Mouse (Mus musculus): ENCODE measurements around the gene Rgs13. TPM values are rescaled to one million over a fixed set of nuclear protein-coding genes. Genes with fewer than 3 reads are reported as not detected.
"Not testable (repeated sequence)": the region's sequence is repeated elsewhere in the genome, so short reads cannot be mapped to it uniquely, and the experiment has no call there.

Gene Rgs13
- polyA plus RNA-seq, 1 experiment: not detected

- Histone ChIP-seq H3K27ac (replicated peaks; ENCODE audit: low read depth, low read length) (no peak overlapping the region), H3K4me3 (ENCODE audit: insufficient read depth, low read depth, low read length) (no peak overlapping the region), H3K4me1 (ENCODE audit: control insufficient read depth, insufficient read depth, insufficient read length, low read length) (no peaks in the 10 kb centered on the region)
Observed at GRCm38 (mm10) chr1:144174760-144175159, 2.4 kb downstream of the Rgs13 start.

GRCm38 (mm10) chr1:144173568-144174036 is 3.6 kb downstream of the Rgs13 start:
- H3K4me3 ChIP-seq (ENCODE audit: insufficient read depth, low read depth, low read length): no peak overlapping the region
- no peaks in the 10 kb centered on the region for H3K4me1 ChIP-seq (ENCODE audit: control insufficient read depth, insufficient read depth, insufficient read length, low read length)
- H3K27ac ChIP-seq (replicated peaks; ENCODE audit: low read depth, low read length): no peak overlapping the region

- H3K4me1 ChIP-seq (ENCODE audit: control insufficient read depth, insufficient read depth, insufficient read length, low read length): no peaks in the 10 kb centered on the region
- no peak overlapping the region for H3K27ac ChIP-seq (replicated peaks; ENCODE audit: low read depth, low read length)
- H3K4me3 ChIP-seq (ENCODE audit: insufficient read depth, low read depth, low read length): no peak overlapping the region
Observed at GRCm38 (mm10) chr1:144168921-144169320, 8.3 kb downstream of the Rgs13 start.

GRCm38 (mm10) chr1:144167761-144168160 is 9.4 kb downstream of the Rgs13 start:
- no peak overlapping the region for H3K27ac ChIP-seq (replicated peaks; ENCODE audit: low read depth, low read length)
- no peaks in the 10 kb centered on the region for H3K4me1 ChIP-seq (ENCODE audit: control insufficient read depth, insufficient read depth, insufficient read length, low read length)
- no peak overlapping the region for H3K4me3 ChIP-seq (ENCODE audit: insufficient read depth, low read depth, low read length)

GRCm38 (mm10) chr1:144166897-144167296 is 10.3 kb downstream of the Rgs13 start:
- H3K4me1 ChIP-seq (ENCODE audit: control insufficient read depth, insufficient read depth, insufficient read length, low read length): no peaks in the 10 kb centered on the region
- H3K4me3 ChIP-seq (ENCODE audit: insufficient read depth, low read depth, low read length): no peak overlapping the region
- no peak overlapping the region for H3K27ac ChIP-seq (replicated peaks; ENCODE audit: low read depth, low read length)

GRCm38 (mm10) chr1:144166275-144166674 is 10.9 kb downstream of the Rgs13 start:
- Histone ChIP-seq H3K4me1 (ENCODE audit: control insufficient read depth, insufficient read depth, insufficient read length, low read length) (no peaks in the 10 kb centered on the region), H3K4me3 (ENCODE audit: insufficient read depth, low read depth, low read length) (no peak overlapping the region), H3K27ac (replicated peaks; ENCODE audit: low read depth, low read length) (no peak overlapping the region)

GRCm38 (mm10) chr1:144152526-144152925 is 24.6 kb downstream of the Rgs13 start:
- Histone ChIP-seq H3K27ac (replicated peaks; ENCODE audit: low read depth, low read length) (no peak overlapping the region), H3K4me3 (ENCODE audit: insufficient read depth, low read depth, low read length) (no peak overlapping the region), H3K4me1 (ENCODE audit: control insufficient read depth, insufficient read depth, insufficient read length, low read length) (no peaks in the 10 kb centered on the region)

- H3K4me1 ChIP-seq (ENCODE audit: control insufficient read depth, insufficient read depth, insufficient read length, low read length): no peaks in the 10 kb centered on the region
- no peak overlapping the region for H3K4me3 ChIP-seq (ENCODE audit: insufficient read depth, low read depth, low read length)
- H3K27ac ChIP-seq (replicated peaks; ENCODE audit: low read depth, low read length): no peak overlapping the region
Observed at GRCm38 (mm10) chr1:144152184-144152525, 25.0 kb downstream of the Rgs13 start.

- Histone ChIP-seq H3K27ac (replicated peaks; ENCODE audit: low read depth, low read length) (no peak overlapping the region), H3K4me1 (ENCODE audit: control insufficient read depth, insufficient read depth, insufficient read length, low read length) (no peaks in the 10 kb centered on the region), H3K4me3 (ENCODE audit: insufficient read depth, low read depth, low read length) (no peak overlapping the region)
Observed at GRCm38 (mm10) chr1:144151401-144152183, 25.6 kb downstream of the Rgs13 start.

- no peak overlapping the region for H3K27ac ChIP-seq (replicated peaks; ENCODE audit: low read depth, low read length)
- H3K4me1 ChIP-seq (ENCODE audit: control insufficient read depth, insufficient read depth, insufficient read length, low read length): no peaks in the 10 kb centered on the region
- H3K4me3 ChIP-seq (ENCODE audit: insufficient read depth, low read depth, low read length): no peak overlapping the region
Observed at GRCm38 (mm10) chr1:144149997-144150396, 27.2 kb downstream of the Rgs13 start.

- not testable (repeated sequence) for H3K27ac ChIP-seq (replicated peaks; ENCODE audit: low read depth, low read length); H3K4me3 ChIP-seq (ENCODE audit: insufficient read depth, low read depth, low read length); H3K4me1 ChIP-seq (ENCODE audit: control insufficient read depth, insufficient read depth, insufficient read length, low read length)
Observed at GRCm38 (mm10) chr1:144141398-144141797, 35.8 kb downstream of the Rgs13 start.

GRCm38 (mm10) chr1:144139847-144140246 is 37.3 kb downstream of the Rgs13 start:
- H3K27ac ChIP-seq (replicated peaks; ENCODE audit: low read depth, low read length): no peak overlapping the region
- H3K4me3 ChIP-seq (ENCODE audit: insufficient read depth, low read depth, low read length): no peak overlapping the region
- no peaks in the 10 kb centered on the region for H3K4me1 ChIP-seq (ENCODE audit: control insufficient read depth, insufficient read depth, insufficient read length, low read length)

- Histone ChIP-seq H3K4me3 (ENCODE audit: insufficient read depth, low read depth, low read length) (no peak overlapping the region), H3K4me1 (ENCODE audit: control insufficient read depth, insufficient read depth, insufficient read length, low read length) (no peaks in the 10 kb centered on the region), H3K27ac (replicated peaks; ENCODE audit: low read depth, low read length) (no peak overlapping the region)
Observed at GRCm38 (mm10) chr1:144127965-144128364, 49.2 kb downstream of the Rgs13 start.

- no peak overlapping the region for H3K4me3 ChIP-seq (ENCODE audit: insufficient read depth, low read depth, low read length)
- no peak overlapping the region for H3K27ac ChIP-seq (replicated peaks; ENCODE audit: low read depth, low read length)
- H3K4me1 ChIP-seq (ENCODE audit: control insufficient read depth, insufficient read depth, insufficient read length, low read length): no peaks in the 10 kb centered on the region
Observed at GRCm38 (mm10) chr1:144120042-144120441, 57.1 kb downstream of the Rgs13 start.

GRCm38 (mm10) chr1:144119456-144119855 is 57.7 kb downstream of the Rgs13 start:
- Histone ChIP-seq H3K4me1 (ENCODE audit: control insufficient read depth, insufficient read depth, insufficient read length, low read length) (no peaks in the 10 kb centered on the region), H3K27ac (replicated peaks; ENCODE audit: low read depth, low read length) (no peak overlapping the region), H3K4me3 (ENCODE audit: insufficient read depth, low read depth, low read length) (no peak overlapping the region)

Measured in brown adipose tissue, adult 24 weeks (tissue).